Mouse (Mus musculus) thymus, adult 2 months (tissue): ENCODE measurements around the gene Lyrm1. TPM values are rescaled to one million over a fixed set of nuclear protein-coding genes. Genes with fewer than 3 reads are reported as not detected.

Experiments used
- DNase-seq: peaks from one replicate; pipeline ENCODE4 v3.0.0; 2021
- H3K27ac ChIP-seq: fragments of 200-500 bp; 2 replicates; pipeline ENCODE4 v1.5.1; 2012; ENCODE audit warnings: low read length, control low read depth; ENCODE audit not compliant: control insufficient read depth, insufficient read depth
- H3K27me3 ChIP-seq: fragments of 200-500 bp; 2 replicates; pipeline ENCODE4 v1.6.1; 2012; ENCODE audit warnings: mild to moderate bottlenecking, low read length, moderate library complexity, mixed read lengths; ENCODE audit not compliant: control insufficient read depth, insufficient read depth
- H3K36me3 ChIP-seq: fragments of 200-500 bp; 2 replicates; pipeline ENCODE4 v1.6.1; 2012; ENCODE audit warnings: mild to moderate bottlenecking, low read length, moderate library complexity; ENCODE audit not compliant: control insufficient read depth, insufficient read depth
- H3K4me1 ChIP-seq: fragments of 200-500 bp; replicated peaks from 2 replicates; pipeline ENCODE4 v1.6.1; 2012; ENCODE audit warnings: low read length; ENCODE audit not compliant: control insufficient read depth, insufficient read depth
- H3K4me3 ChIP-seq: fragments of 200-500 bp; 2 replicates; pipeline ENCODE4 v1.5.1; 2012; ENCODE audit warnings: mild to moderate bottlenecking, low read length, control low read depth, moderate library complexity; ENCODE audit not compliant: control insufficient read depth, insufficient read depth
- CTCF ChIP-seq: fragments of 200-500 bp; IDR thresholded peaks from 2 replicates; pipeline ENCODE4 v1.5.1; 2012; ENCODE audit warnings: mild to moderate bottlenecking, control low read depth, low read length, moderate library complexity, borderline replicate concordance; ENCODE audit not compliant: control insufficient read depth, poor library complexity, insufficient read depth; ENCODE audit errors: extremely low read depth
- POLR2A ChIP-seq: fragments of 200-500 bp; IDR thresholded peaks from 2 replicates; pipeline ENCODE4 v1.6.1; 2012; ENCODE audit warnings: mild to moderate bottlenecking, low read length, control low read depth, moderate library complexity; ENCODE audit not compliant: control insufficient read depth, poor library complexity, insufficient read depth; ENCODE audit errors: extremely low read depth
- WGBS: fragments of 180-500 bp; shearing (Covaris S2); methylation state at CpG from one replicate; pipeline ENCODE4 v1.1.7; 2018; 5-methylcytosine and 5-hydroxymethylcytosine counted together
- polyA plus RNA-seq: library from polyadenylated mRNA; depleted of rRNA; stranded (reverse); fragments of >200 nt; gene quantifications from 2 replicates; pipeline ENCODE4 v1.2.3, GENCODE M21; 2012

Lyrm1 gene
- polyA plus RNA-seq, 1 experiment, result 1.9 TPM

GRCm38 (mm10) chr7:119928783-119929440 lies 33.3 kb downstream of the Lyrm1 start:
- DNase-seq, result no peak
- Histone ChIP-seq H3K27me3 (no peaks in the 10 kb centered on the region), H3K4me3 (no peak overlapping the region), H3K4me1 (no peaks in the 10 kb centered on the region), H3K36me3 (no peaks in the 10 kb centered on the region), H3K27ac (no peak overlapping the region)
- TF ChIP-seq POLR2A, result no peak
- TF ChIP-seq CTCF, result no peak
- 64% methylated on average over 2 of the region's 2 CpGs for WGBS

GRCm38 (mm10) chr7:119936321-119936720 lies 40.7 kb downstream of the Lyrm1 start:
- Histone ChIP-seq H3K4me1 (no peaks in the 10 kb centered on the region), H3K36me3 (no peaks in the 10 kb centered on the region), H3K27me3 (no peaks in the 10 kb centered on the region), H3K4me3 (no peak overlapping the region), H3K27ac (no peak overlapping the region)
- DNase-seq, result no peak
- no peak for TF ChIP-seq POLR2A
- TF ChIP-seq CTCF, result no peak

GRCm38 (mm10) chr7:119937036-119937435 lies 41.4 kb downstream of the Lyrm1 start:
- TF ChIP-seq CTCF (no peak), POLR2A (no peak)
- H3K4me1 ChIP-seq, result no peaks in the 10 kb centered on the region
- no peak overlapping the region for H3K27ac ChIP-seq
- H3K36me3 ChIP-seq, result no peaks in the 10 kb centered on the region
- 73% methylated on average over 5 of the region's 5 CpGs for WGBS
- no peak for DNase-seq
- no peak overlapping the region for H3K4me3 ChIP-seq
- no peaks in the 10 kb centered on the region for H3K27me3 ChIP-seq

- Histone ChIP-seq H3K36me3 (no peaks in the 10 kb centered on the region), H3K27ac (no peak overlapping the region), H3K27me3 (no peaks in the 10 kb centered on the region), H3K4me3 (no peak overlapping the region), H3K4me1 (no peaks in the 10 kb centered on the region)
- no peak for DNase-seq
- TF ChIP-seq POLR2A (no peak), CTCF (no peak)
- WGBS, result 70% methylated on average over 2 of the region's 2 CpGs
These were observed 45.9 kb downstream of the Lyrm1 start for GRCm38 (mm10) chr7:119941569-119941968.

- no peak overlapping the region for H3K4me3 ChIP-seq
- no peak for TF ChIP-seq POLR2A
- no peak for TF ChIP-seq CTCF
- whole genome bisulfite sequencing, result 77% methylated on average over 1 of the region's 1 CpGs
- no peak overlapping the region for H3K27ac ChIP-seq
- no peaks in the 10 kb centered on the region for H3K4me1 ChIP-seq
- DNase-seq, result no peak
- no peaks in the 10 kb centered on the region for H3K36me3 ChIP-seq
- H3K27me3 ChIP-seq, result no peaks in the 10 kb centered on the region
These were observed 58.4 kb downstream of the Lyrm1 start for GRCm38 (mm10) chr7:119954047-119954446.

GRCm38 (mm10) chr7:119957421-119957820 lies 61.8 kb downstream of the Lyrm1 start:
- no peaks in the 10 kb centered on the region for H3K27me3 ChIP-seq
- H3K4me3 ChIP-seq, result no peak overlapping the region
- H3K27ac ChIP-seq, result no peak overlapping the region
- no peaks in the 10 kb centered on the region for H3K4me1 ChIP-seq
- TF ChIP-seq CTCF (no peak), POLR2A (no peak)
- no peak for DNase-seq
- no peaks in the 10 kb centered on the region for H3K36me3 ChIP-seq

- no peaks in the 10 kb centered on the region for H3K4me1 ChIP-seq
- DNase-seq, result no peak
- 63% methylated on average over 4 of the region's 4 CpGs for WGBS
- H3K27ac ChIP-seq, result no peak overlapping the region
- no peaks in the 10 kb centered on the region for H3K27me3 ChIP-seq
- no peak overlapping the region for H3K4me3 ChIP-seq
- TF ChIP-seq CTCF (no peak), POLR2A (no peak)
- no peaks in the 10 kb centered on the region for H3K36me3 ChIP-seq
These were observed 63.4 kb downstream of the Lyrm1 start for GRCm38 (mm10) chr7:119959091-119959490.
